9 mouse cellular contexts compared by ENCODE assay signal in genomic region chr2:90885218-90886041, GRCm38 (mm10). TPM values are rescaled to one million over a fixed set of nuclear protein-coding genes. Genes with fewer than 3 reads are reported as not detected.
DNase-seq lines count a peak whose midpoint lies in the region; ATAC-seq and TF ChIP-seq lines count a peak whose summit lies in the region.
"Had no signal": no experiment of that assay in that cellular context is flagged by ENCODE, and none has a peak within 500 bp of the region (broad histone marks: within the 10 kb centered on the region; RNA-seq: fewer than 3 reads in every experiment).

Gene C1qtnf4 (plus strand): TSS chr2:90885860.

- peak; percentile 35 to 44 for DNase-seq in layer of hippocampus, adult 18-20 months (ENCODE audit: low spot score in 2 of 2)
- DNase-seq in layer of hippocampus, adult 11-12 months (ENCODE audit: low spot score) = no peak
- DNase-seq in cerebellum, adult 2 months = peak; percentile 74 to 78
- peak; percentile 22 to 55 for DNase-seq in kidney, postnatal 25 days
- DNase-seq in midbrain, embryonic 11.5 days (ENCODE audit: low spot score, missing footprints) = peak; percentile 96
- peak; percentile 32 for DNase-seq in testis, postnatal 14 days (ENCODE audit: low spot score)

- WGBS in cerebellum, adult 2 months = 1% methylated on average over 43 of the region's 45 CpGs
- 1% methylated on average over 45 of the region's 45 CpGs for WGBS in forebrain, embryonic 15.5 days
- 2% methylated on average over 45 of the region's 45 CpGs for WGBS in midbrain, embryonic 11.5 days

- H3K36me3 ChIP-seq in forebrain, embryonic 15.5 days = no peaks in the 10 kb centered on the region
- no peaks in the 10 kb centered on the region for H3K36me3 ChIP-seq in midbrain, embryonic 11.5 days (ENCODE audit: control insufficient read depth, insufficient read depth, low read length)

- peak within 1 kb of the TSS; percentile 83 for H3K4me2 ChIP-seq in forebrain, embryonic 15.5 days (replicated peaks)
- H3K4me2 ChIP-seq in midbrain, embryonic 11.5 days = peak within 1 kb of the TSS; percentile 94

- H3K9ac ChIP-seq in forebrain, embryonic 15.5 days (replicated peaks) = peak within 1 kb of the TSS; percentile 93
- peak within 1 kb of the TSS; percentile 77 for H3K9ac ChIP-seq in midbrain, embryonic 11.5 days (ENCODE audit: low read length)

- peak within 1 kb of the TSS; percentile 92 for H3K27ac ChIP-seq in cerebellum, adult 2 months (ENCODE audit: insufficient read depth, low read length)
- H3K27ac ChIP-seq in forebrain, embryonic 15.5 days (replicated peaks) = peak within 1 kb of the TSS; percentile 86
- no peak within 1 kb of the TSS for H3K27ac ChIP-seq in midbrain, embryonic 11.5 days (ENCODE audit: low read depth, low read length)
- H3K27ac ChIP-seq: macrophage had no signal

- H3K9me3 ChIP-seq in forebrain, embryonic 15.5 days = no peaks in the 10 kb centered on the region
- H3K9me3 ChIP-seq in midbrain, embryonic 11.5 days (ENCODE audit: control insufficient read depth, low read length) = no peaks in the 10 kb centered on the region

- peak; percentile 84 for ATAC-seq in forebrain, embryonic 15.5 days (replicated peaks)
- ATAC-seq in midbrain, embryonic 11.5 days (ENCODE audit: low FRiP score) = peak; percentile 81
- no peak for ATAC-seq in megakaryocyte-erythroid progenitor cell, adult 5-6 weeks (replicated peaks; ENCODE audit: low FRiP score, low TSS enrichment, poor library complexity, severe bottlenecking)

- peak; percentile 43; the same call in 1 of the 2 replicates for TF ChIP-seq POLR2A in cerebellum, adult 2 months (IDR thresholded peaks at IDR 0.05; ENCODE audit: borderline replicate concordance, insufficient read depth, low read length)

- no peaks in the 10 kb centered on the region for H3K27me3 ChIP-seq in cerebellum, adult 2 months (ENCODE audit: control insufficient read depth, insufficient read depth, low read length)
- H3K27me3 ChIP-seq in forebrain, embryonic 15.5 days = peaks cover 18% of the 10 kb centered on the region; the same call in 1 of the 2 replicates
- peaks cover 59% of the 10 kb centered on the region for H3K27me3 ChIP-seq in midbrain, embryonic 11.5 days (ENCODE audit: control insufficient read depth, insufficient read depth, low read length)

- peak within 1 kb of the TSS; percentile 64 for H3K4me3 ChIP-seq in cerebellum, adult 2 months (replicated peaks; ENCODE audit: insufficient read depth, low read depth, low read length)
- peak within 1 kb of the TSS; percentile 74 for H3K4me3 ChIP-seq in forebrain, embryonic 15.5 days
- peak within 1 kb of the TSS; percentile 49 for H3K4me3 ChIP-seq in midbrain, embryonic 11.5 days (ENCODE audit: low read depth, low read length)

- peaks cover 12% of the 10 kb centered on the region for H3K4me1 ChIP-seq in cerebellum, adult 2 months (ENCODE audit: control insufficient read depth, insufficient read depth, low read length)
- H3K4me1 ChIP-seq in forebrain, embryonic 15.5 days = peaks cover 37% of the 10 kb centered on the region
- H3K4me1 ChIP-seq in midbrain, embryonic 11.5 days (ENCODE audit: control insufficient read depth, insufficient read depth, low read length) = peaks cover 17% of the 10 kb centered on the region

- TF ChIP-seq CTCF in cerebellum, adult 2 months (IDR thresholded peaks at IDR 0.05; ENCODE audit: borderline replicate concordance, insufficient read depth, low read depth, low read length) = no peak

RNA-seq across cellular contexts. Expression of gene C1qtnf4, which starts in this region (rescaled TPM):
- 100 to 1,000 TPM; 198 to 208 TPM for total RNA-seq in layer of hippocampus, adult 18-20 months (2021)
- 234 and 254 TPM in 2 replicates for polyA plus RNA-seq in cerebellum, adult 2 months (2012; rRNA removed)
- polyA plus RNA-seq in forebrain, embryonic 15.5 days (2015; fragmentation: Nextera tagmentation; extraction: Ambion mirVana) = 68.5 and 70.6 TPM in 2 replicates
- polyA plus RNA-seq in midbrain, embryonic 11.5 days (2014; fragmentation: Nextera tagmentation; extraction: Ambion mirVana) = 12.3 and 13.1 TPM in 2 replicates
- not detected in 2 replicates for total RNA-seq in megakaryocyte-erythroid progenitor cell, adult 5-6 weeks (2014; fragmentation: Nextera tagmentation)
- total RNA-seq in megakaryocyte-erythroid progenitor cell, adult 5-6 weeks (2017) = not detected in 2 replicates
- polyA plus RNA-seq: macrophage had no signal

Comparison
In these comparisons a context has a peak if more than half of its experiments do, and no peak if none do; other contexts are left out.
1. RNA of gene C1qtnf4 (total RNA-seq): 198 to 208 TPM in layer of hippocampus, adult 18-20 months; not detected in megakaryocyte-erythroid progenitor cell, adult 5-6 weeks; every median in the first group is over 100 times any median in the second.
2. Peak in every context shown above with its lines, with median percentiles within 50 percentile points of each other: H3K4me3 ChIP-seq.